Mouse (Mus musculus): Measurements from ENCODE around the gene Strn3. TPM values are rescaled to one million over a fixed set of nuclear protein-coding genes. Genes with fewer than 3 reads are reported as not detected.

Gene Strn3
- total and polyA plus RNA-seq, 3 experiments: 22.1 to 47.9 (median 27.7) TPM

GRCm38 (mm10) chr12:51606138-51606537 lies 85.6 kb downstream of the Strn3 start:
- no peak for TF ChIP-seq JUND (conservative IDR thresholded peaks at IDR 0.05; ENCODE audit: low read depth, low read length)
- no peak for TF ChIP-seq MAFK (IDR thresholded peaks at IDR 0.05; ENCODE audit: insufficient replicate concordance, low read length)
- no peak for TF ChIP-seq MYC (IDR thresholded peaks at IDR 0.05; ENCODE audit: low read depth, low read length)
- no peak for TF ChIP-seq MXI1 (IDR thresholded peaks at IDR 0.05; ENCODE audit: low read depth, low read length)
- no peak for TF ChIP-seq USF2 (conservative IDR thresholded peaks at IDR 0.05; ENCODE audit: low read depth, low read length)
- no peak for TF ChIP-seq PAX5 (IDR thresholded peaks at IDR 0.05; ENCODE audit: low read length)
- TF ChIP-seq SMC3 (IDR thresholded peaks at IDR 0.05; ENCODE audit: low read depth, low read length): no peak
- TF ChIP-seq NRF1 (IDR thresholded peaks at IDR 0.05; ENCODE audit: low read depth, low read length): no peak
- no peak for TF ChIP-seq TCF12 (IDR thresholded peaks at IDR 0.05; ENCODE audit: low read depth, low read length)
- no peak for TF ChIP-seq ZMIZ1 (IDR thresholded peaks at IDR 0.05; ENCODE audit: low read depth, low read length)
- TF ChIP-seq BHLHE40 (IDR thresholded peaks at IDR 0.05; ENCODE audit: low read depth, low read length): no peak
- no peak for TF ChIP-seq JUN (IDR thresholded peaks at IDR 0.05; ENCODE audit: insufficient read depth, low read depth, low read length)
- no peak for TF ChIP-seq NELFE (IDR thresholded peaks at IDR 0.05; ENCODE audit: low read depth, low read length)
- TF ChIP-seq USF1 (IDR thresholded peaks at IDR 0.05; ENCODE audit: low read depth, low read length): no peak
- no peak for TF ChIP-seq CTCF (conservative IDR thresholded peaks at IDR 0.05 in 1 of 2, IDR thresholded peaks at IDR 0.05 in 1 of 2; ENCODE audit: low read depth in 2 of 2, low read length in 2 of 2)
- no peak for TF ChIP-seq CHD2 (IDR thresholded peaks at IDR 0.05; ENCODE audit: low read length)
- TF ChIP-seq ELF1 (IDR thresholded peaks at IDR 0.05; ENCODE audit: low read depth, low read length): no peak
- no peak for TF ChIP-seq E2F4 (IDR thresholded peaks at IDR 0.05; ENCODE audit: insufficient replicate concordance, low read depth, low read length)
- no peak for TF ChIP-seq MEF2A (IDR thresholded peaks at IDR 0.05; ENCODE audit: borderline replicate concordance, low read depth, low read length)
- Histone ChIP-seq H3K36me3 (replicated peaks in 1 of 2; ENCODE audit: control insufficient read depth in 1 of 2, insufficient read depth in 1 of 2, low read length in 1 of 2) (peaks cover 6 to 27% of the 10 kb centered on the region in 2 experiments), H3K4me3 (replicated peaks in 1 of 3; ENCODE audit: low read depth in 2 of 3, low read length in 2 of 3, poor library complexity in 1 of 3) (no peak overlapping the region), H3K79me2 (replicated peaks; ENCODE audit: control insufficient read depth, extremely low read depth, insufficient read depth, poor library complexity, severe bottlenecking) (no peaks in the 10 kb centered on the region), H3K9me3 (replicated peaks; ENCODE audit: low read length) (no peaks in the 10 kb centered on the region), H3K4me2 (ENCODE audit: insufficient read depth, low read depth, poor library complexity, severe bottlenecking) (no peak overlapping the region), H3K27me3 (replicated peaks) (no peaks in the 10 kb centered on the region), H3K27ac (ENCODE audit: insufficient read depth, low read depth) (no peak overlapping the region), H3K4me1 (ENCODE audit: control insufficient read depth in 1 of 2, insufficient read depth in 2 of 2) (no peaks in the 10 kb centered on the region), H3K9ac (ENCODE audit: insufficient read depth, low read depth) (no peak overlapping the region)
- DNase-seq (ENCODE audit: extremely low read depth): no peak
- dilution Hi-C loops (cut with MboI; ENCODE audit: extremely low pct_ligation_motif_present, extremely low pct_unique_long_range_greater_than_20kb, low sequenced_read_pairs): no loop called here
- in situ Hi-C loops (cut with MboI; ENCODE audit: low pct_ligation_motif_present, low pct_unique_long_range_greater_than_20kb, low sequenced_read_pairs): no loop called here

DNA sequence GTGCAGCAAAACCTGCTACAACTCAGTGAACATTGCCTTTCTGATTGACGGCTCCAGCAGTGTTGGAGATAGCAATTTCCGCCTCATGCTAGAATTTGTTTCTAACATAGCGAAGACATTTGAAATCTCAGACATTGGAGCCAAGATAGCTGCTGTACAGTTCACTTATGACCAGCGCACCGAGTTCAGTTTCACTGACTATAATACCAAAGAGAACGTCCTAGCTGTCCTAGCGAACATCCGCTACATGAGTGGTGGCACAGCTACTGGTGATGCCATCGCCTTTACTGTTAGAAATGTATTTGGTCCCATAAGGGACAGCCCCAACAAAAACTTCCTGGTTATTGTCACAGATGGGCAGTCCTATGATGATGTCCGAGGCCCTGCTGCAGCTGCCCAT lies 88.4 kb downstream of the Strn3 start:
- Histone ChIP-seq H3K4me3 (replicated peaks in 1 of 3; ENCODE audit: low read depth in 2 of 3, low read length in 2 of 3, poor library complexity in 1 of 3) (no peak overlapping the region), H3K9ac (ENCODE audit: insufficient read depth, low read depth) (no peak overlapping the region), H3K27me3 (replicated peaks) (no peaks in the 10 kb centered on the region), H3K4me2 (ENCODE audit: insufficient read depth, low read depth, poor library complexity, severe bottlenecking) (no peak overlapping the region), H3K9me3 (replicated peaks; ENCODE audit: low read length) (no peaks in the 10 kb centered on the region), H3K79me2 (replicated peaks; ENCODE audit: control insufficient read depth, extremely low read depth, insufficient read depth, poor library complexity, severe bottlenecking) (no peaks in the 10 kb centered on the region), H3K36me3 (replicated peaks in 1 of 2; ENCODE audit: control insufficient read depth in 1 of 2, insufficient read depth in 1 of 2, low read length in 1 of 2) (peaks cover 0 to 11% of the 10 kb centered on the region in 2 experiments), H3K27ac (ENCODE audit: insufficient read depth, low read depth) (no peak overlapping the region), H3K4me1 (ENCODE audit: control insufficient read depth in 1 of 2, insufficient read depth in 2 of 2) (no peaks in the 10 kb centered on the region)
- no peak for DNase-seq (ENCODE audit: extremely low read depth)
- in situ Hi-C loops (cut with MboI; ENCODE audit: low pct_ligation_motif_present, low pct_unique_long_range_greater_than_20kb, low sequenced_read_pairs): no loop called here
- TF ChIP-seq NRF1 (IDR thresholded peaks at IDR 0.05; ENCODE audit: low read depth, low read length): no peak
- TF ChIP-seq POLR2AphosphoS2 (IDR thresholded peaks at IDR 0.05; ENCODE audit: low read depth, low read length): 0 out of 2 replicates have a peak, but pooled peaks have one; percentile 37
- TF ChIP-seq PAX5 (IDR thresholded peaks at IDR 0.05; ENCODE audit: low read length): no peak
- dilution Hi-C loops (cut with MboI; ENCODE audit: extremely low pct_ligation_motif_present, extremely low pct_unique_long_range_greater_than_20kb, low sequenced_read_pairs): no loop called here

All from CH12.LX (cell line).